Mouse (Mus musculus) adipose tissue, adult 10 weeks (tissue): ENCODE measurements around the gene Tnni2. TPM values are rescaled to one million over a fixed set of nuclear protein-coding genes. Genes with fewer than 3 reads are reported as not detected.

Experiments used
- polyA plus RNA-seq: library from polyadenylated mRNA; stranded (reverse); fragments of 350-450 nt; fragmentation: Illumina TruSeq; extraction: RNeasy Lipid Tissue Mini Kit (QIAGEN cat#74804); gene quantifications from one replicate; pipeline ENCODE4 v1.2.3, GENCODE M21; 2014; ENCODE audit warnings: low read depth, low replicate concordance

The Tnni2 gene
- 2.1 TPM for polyA plus RNA-seq

GRCm38 (mm10) chr7:142441585-142441984 lies at the start of gene Tnni2:
Tnni2 (plus strand) TSS chr7:142441808.

GRCm38 (mm10) chr7:142434137-142434865 lies 7.3 kb upstream of the Tnni2 start, which contains the start of gene Syt8:
Syt8 (plus strand) TSS chr7:142434850.

GRCm38 (mm10) chr7:142460636-142461077 lies 19.0 kb downstream of the Tnni2 start, which contains the start of gene Lsp1:
Lsp1 (plus strand) TSS chr7:142460809.

Other genes with a start within 250 kb of the Tnni2 start
- gene Krtap5-3, start 240.4 kb upstream of the Tnni2 start, polyA plus RNA-seq: not detected
- not detected for gene Gm7579, start 229.9 kb upstream of the Tnni2 start, polyA plus RNA-seq
- not detected for gene Krtap5-5, start 211.8 kb upstream of the Tnni2 start, polyA plus RNA-seq
- not detected for gene Gm40460, start 200.7 kb upstream of the Tnni2 start, polyA plus RNA-seq
- gene Gm2431, start 183.5 kb upstream of the Tnni2 start, polyA plus RNA-seq: not detected
- gene Gm4559, start 167.4 kb upstream of the Tnni2 start, polyA plus RNA-seq: not detected
- gene Krtap5-1, start 144.7 kb upstream of the Tnni2 start, polyA plus RNA-seq: not detected
- gene Krtap5-4, start 138.3 kb upstream of the Tnni2 start, polyA plus RNA-seq: not detected
- gene Ifitm10, start 68.1 kb upstream of the Tnni2 start, polyA plus RNA-seq: 2.1 TPM
- gene Gm49369, start 59.1 kb upstream of the Tnni2 start, polyA plus RNA-seq: not detected
- 780 TPM for gene Ctsd, start 53.8 kb upstream of the Tnni2 start, polyA plus RNA-seq
- gene Syt8, start 7.0 kb upstream of the Tnni2 start, polyA plus RNA-seq: not detected
- 77.9 TPM for gene Lsp1, start 19.0 kb downstream of the Tnni2 start, polyA plus RNA-seq
- gene Tnnt3, start 57.0 kb downstream of the Tnni2 start, polyA plus RNA-seq: 1.1 TPM
- 37.7 TPM for gene Mrpl23, start 90.9 kb downstream of the Tnni2 start, polyA plus RNA-seq
- gene Igf2, start 225.0 kb downstream of the Tnni2 start, polyA plus RNA-seq: 9.7 TPM
- not detected for gene Gm49394, start 228.1 kb downstream of the Tnni2 start, polyA plus RNA-seq